Mouse (Mus musculus): Measurements from ENCODE around the gene Sgta. TPM values are rescaled to one million over a fixed set of nuclear protein-coding genes. Genes with fewer than 3 reads are reported as not detected.

Sgta gene
- total RNA-seq, 2 experiments from 2014 or later = 78.6 to 79.9 TPM

- intact Hi-C loops (cut with DNase I; ENCODE audit: low total_unique reads) = no loop called here
- DNase-seq = no peak
These were observed 34.8 kb downstream of the Sgta start for GRCm38 (mm10) chr10:81025047-81025621.

- no peak for DNase-seq
- intact Hi-C loops (cut with DNase I; ENCODE audit: low total_unique reads) = loop anchor here (5.0 kb wide), 1 partner anchor 58 kb away; no protein-coding TSS in a partner anchor
These were observed 35.5 kb downstream of the Sgta start for GRCm38 (mm10) chr10:81024346-81024937.

- intact Hi-C loops (cut with DNase I; ENCODE audit: low total_unique reads) = loop anchor here (5.0 kb wide), 1 partner anchor 60 kb away; no protein-coding TSS in a partner anchor
- DNase-seq = no peak
These were observed 37.2 kb downstream of the Sgta start for GRCm38 (mm10) chr10:81022744-81023143.

GRCm38 (mm10) chr10:81021547-81022110, 38.4 kb downstream of the Sgta start:
- no peak for DNase-seq
- intact Hi-C loops (cut with DNase I; ENCODE audit: low total_unique reads) = loop anchor here (5.0 kb wide), 1 partner anchor 61 kb away; no protein-coding TSS in a partner anchor

GRCm38 (mm10) chr10:81020207-81020606, 39.8 kb downstream of the Sgta start:
- DNase-seq = no peak
- intact Hi-C loops (cut with DNase I; ENCODE audit: low total_unique reads) = loop anchor here (5.0 kb wide), 1 partner anchor 62 kb away; no protein-coding TSS in a partner anchor

- no peak for DNase-seq
- intact Hi-C loops (cut with DNase I; ENCODE audit: low total_unique reads) = loop anchor here (5.0 kb wide), 1 partner anchor 63 kb away; no protein-coding TSS in a partner anchor
These were observed 40.3 kb downstream of the Sgta start for GRCm38 (mm10) chr10:81019687-81020086.

- peak; percentile 72 for DNase-seq
- intact Hi-C loops (cut with DNase I; ENCODE audit: low total_unique reads) = no loop called here
These were observed 41.7 kb downstream of the Sgta start for GRCm38 (mm10) chr10:81018326-81018725.

GRCm38 (mm10) chr10:81016645-81017044, 43.3 kb downstream of the Sgta start:
- DNase-seq = peak; percentile 68

GRCm38 (mm10) chr10:81015666-81016065, 44.3 kb downstream of the Sgta start:
- intact Hi-C loops (cut with DNase I; ENCODE audit: low total_unique reads) = no loop called here

More at GRCm38 (mm10) chr10:81016645-81017044, 43.3 kb downstream of the Sgta start:
- intact Hi-C loops (cut with DNase I; ENCODE audit: low total_unique reads) = no loop called here

GRCm38 (mm10) chr10:81014393-81015384, 45.3 kb downstream of the Sgta start, which contains the start of gene Gng7:
Gene Gng7, minus strand, starts transcription at chr10:81014945.
- intact Hi-C loops (cut with DNase I; ENCODE audit: low total_unique reads) = no loop called here
- DNase-seq = peak; percentile 94

More at GRCm38 (mm10) chr10:81015666-81016065, 44.3 kb downstream of the Sgta start:
- no peak for DNase-seq

GRCm38 (mm10) chr10:81010851-81011250, 49.1 kb downstream of the Sgta start:
- intact Hi-C loops (cut with DNase I; ENCODE audit: low total_unique reads) = no loop called here
- DNase-seq = no peak

GRCm38 (mm10) chr10:81007240-81007639, 52.7 kb downstream of the Sgta start:
- no peak for DNase-seq
- intact Hi-C loops (cut with DNase I; ENCODE audit: low total_unique reads) = loop anchor here (5.0 kb wide), 2 partner anchors 75 to 155 kb away; no protein-coding TSS in a partner anchor

GRCm38 (mm10) chr10:81006005-81006677, 53.8 kb downstream of the Sgta start:
- intact Hi-C loops (cut with DNase I; ENCODE audit: low total_unique reads) = loop anchor here (5.0 kb wide), 2 partner anchors 76 to 156 kb away; no protein-coding TSS in a partner anchor

GRCm38 (mm10) chr10:81001161-81001560, 58.8 kb downstream of the Sgta start:
- intact Hi-C loops (cut with DNase I; ENCODE audit: low total_unique reads) = loop anchor here (5.0 kb wide), 1 partner anchor 46 kb away; no protein-coding TSS in a partner anchor
- no peak for DNase-seq

More at GRCm38 (mm10) chr10:81006005-81006677, 53.8 kb downstream of the Sgta start:
- no peak for DNase-seq

GRCm38 (mm10) chr10:81000197-81001062, 59.6 kb downstream of the Sgta start:
- intact Hi-C loops (cut with DNase I; ENCODE audit: low total_unique reads) = loop anchor here (5.0 kb wide), 1 partner anchor 47 kb away; no protein-coding TSS in a partner anchor
- no peak for DNase-seq

GRCm38 (mm10) chr10:80999362-81000196, 60.4 kb downstream of the Sgta start:
- intact Hi-C loops (cut with DNase I; ENCODE audit: low total_unique reads) = loop anchor here (5.0 to 10.0 kb wide), 2 partner anchors 48 to 195 kb away; partner anchors contain the start of gene Amh
- DNase-seq = peak; percentile 79

GRCm38 (mm10) chr10:80998778-80999177, 61.2 kb downstream of the Sgta start:
- intact Hi-C loops (cut with DNase I; ENCODE audit: low total_unique reads) = loop anchor here (10.0 kb wide), 1 partner anchor 194 kb away; the partner anchor contains the start of gene Amh
- DNase-seq = no peak

All from gastrocnemius, postnatal 14 days (tissue).